Mouse (Mus musculus) midbrain, embryonic 14.5 days (tissue): ENCODE results near the gene Necap1. TPM values are rescaled to one million over a fixed set of nuclear protein-coding genes. Genes with fewer than 3 reads are reported as not detected.

Experiments
- ATAC-seq: fragments of 200-750 bp; cut with Nextera tagmentation; 2 replicates; pipeline ENCODE4 v1.8.0; 2017; ENCODE audit warnings: moderate number of reproducible peaks, moderate library complexity; ENCODE audit not compliant: low FRiP score, low TSS enrichment
- DNase-seq: peaks from one replicate; pipeline ENCODE4 v3.0.0-alpha.2; 2015
- H3K27ac ChIP-seq: fragments of 300-500 bp; sonication (generic); replicated peaks from 2 replicates; pipeline ENCODE4 v1.5.1; 2014; ENCODE audit warnings: mild to moderate bottlenecking, low read depth, low read length, moderate library complexity
- H3K27me3 ChIP-seq: fragments of 300-500 bp; sonication (generic); 2 replicates; pipeline ENCODE4 v1.6.1; 2014; ENCODE audit warnings: low read length, control low read depth, mixed read lengths; ENCODE audit not compliant: control insufficient read depth, insufficient read depth
- H3K36me3 ChIP-seq: fragments of 300-500 bp; sonication (generic); 2 replicates; pipeline ENCODE4 v1.6.1; 2014; ENCODE audit warnings: low read length, control low read depth; ENCODE audit not compliant: control insufficient read depth, insufficient read depth
- H3K4me1 ChIP-seq: fragments of 300-500 bp; sonication (generic); 2 replicates; pipeline ENCODE4 v1.6.1; 2014; ENCODE audit warnings: mild to moderate bottlenecking, antibody characterized with exemption, low read length, control low read depth; ENCODE audit not compliant: control insufficient read depth, insufficient read depth
- H3K4me2 ChIP-seq: fragments of 300-500 bp; sonication (generic); 2 replicates; pipeline ENCODE4 v1.6.1; 2014; ENCODE audit warnings: mild to moderate bottlenecking, low read length, moderate library complexity
- H3K4me3 ChIP-seq: fragments of 300-500 bp; sonication (generic); replicated peaks from 2 replicates; pipeline ENCODE4 v1.5.1; 2014; ENCODE audit warnings: low read depth, low read length
- H3K9ac ChIP-seq: fragments of 300-500 bp; sonication (generic); replicated peaks from 2 replicates; pipeline ENCODE4 v1.6.1; 2014; ENCODE audit warnings: mild to moderate bottlenecking, low read length, moderate library complexity
- H3K9me3 ChIP-seq: fragments of 300-500 bp; sonication (generic); 2 replicates; pipeline ENCODE4 v1.6.1; 2016; ENCODE audit warnings: low read length, control low read depth, mixed read lengths; ENCODE audit not compliant: control insufficient read depth
- WGBS: fragments of 180-500 bp; shearing (Covaris S2); extraction: QIAGEN DNeasy Blood & Tissue Kit; methylation state at CpG from one replicate; pipeline ENCODE4 v1.1.7; 2014; 5-methylcytosine and 5-hydroxymethylcytosine counted together
- microRNA-seq: library from miRNA; unstranded; fragments of <30 nt; microRNA quantifications from one replicate; pipeline ENCODE4, GENCODE M21; 2016
- polyA plus RNA-seq: library from polyadenylated mRNA; unstranded; fragments of >200 nt; fragmentation: Nextera tagmentation; extraction: Ambion mirVana; gene quantifications from 2 replicates; pipeline ENCODE4 v1.2.1, GENCODE M21; 2014

Necap1 gene
- polyA plus RNA-seq, 1 experiment from 2014 or later: 135 TPM

DNA sequence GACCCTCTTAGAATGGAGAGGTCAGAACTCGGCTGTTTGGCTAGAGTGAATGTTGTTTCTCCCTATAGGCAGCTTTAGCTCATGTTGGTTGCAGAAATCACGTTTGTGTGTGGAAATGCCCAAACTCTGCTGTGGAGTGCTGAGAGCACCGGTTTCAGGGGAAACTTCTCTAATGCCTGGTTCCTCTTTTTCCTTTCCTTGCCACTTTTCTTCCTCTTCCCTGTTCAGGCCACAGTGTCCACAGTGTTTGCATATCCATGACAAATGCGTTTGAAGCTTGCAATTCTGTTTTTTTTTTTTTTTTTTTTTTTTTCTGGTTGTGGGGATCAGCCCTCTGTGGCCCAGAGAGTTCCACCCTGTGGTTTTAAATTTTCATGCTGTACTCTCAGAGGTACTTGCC lies 47.2 kb downstream of the Necap1 start, which contains the start of gene Clec4a1:
Clec4a1 (plus strand) TSS at position 398 of the 400 bp plus-strand sequence.
- Histone ChIP-seq H3K27ac (no peak within 1 kb of the TSS), H3K27me3 (no peaks in the 10 kb centered on the region), H3K9ac (no peak within 1 kb of the TSS), H3K4me1 (no peaks in the 10 kb centered on the region), H3K9me3 (0 out of 2 replicates have a peak, but pooled peaks cover 2% of the 10 kb centered on the region), H3K4me2 (no peak within 1 kb of the TSS), H3K4me3 (no peak within 1 kb of the TSS), H3K36me3 (no peaks in the 10 kb centered on the region)
- 71% methylated on average over 4 of the region's 4 CpGs for WGBS
- DNase-seq (no peak), ATAC-seq (no peak)

DNA sequence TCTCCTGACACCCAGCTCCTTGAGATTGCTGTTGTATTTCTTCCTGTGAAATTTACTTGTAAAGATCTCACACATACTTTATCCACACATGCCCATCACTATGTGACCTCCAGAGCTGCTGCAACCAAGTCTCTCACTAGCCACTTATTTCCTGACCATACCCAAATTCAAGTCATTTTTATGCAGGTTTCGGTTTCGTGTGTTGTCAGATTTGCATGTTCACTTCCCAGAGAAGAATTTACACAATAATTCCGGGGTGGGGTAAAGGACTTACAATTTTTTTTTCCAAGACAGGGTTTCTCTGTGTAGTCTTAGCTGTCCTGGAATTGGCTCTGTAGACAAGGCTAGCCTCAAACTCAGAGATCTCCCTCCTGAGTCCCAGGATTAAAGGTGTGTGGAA lies 60.6 kb downstream of the Necap1 start:
- ATAC-seq: no peak
- H3K4me2 ChIP-seq: no peak overlapping the region
- no peak overlapping the region for H3K9ac ChIP-seq
- 89% methylated on average over 3 of the region's 3 CpGs for WGBS
- no peaks in the 10 kb centered on the region for H3K27me3 ChIP-seq
- H3K27ac ChIP-seq: no peak overlapping the region
- H3K9me3 ChIP-seq: no peaks in the 10 kb centered on the region
- H3K4me1 ChIP-seq: no peaks in the 10 kb centered on the region
- DNase-seq: no peak
- no peaks in the 10 kb centered on the region for H3K36me3 ChIP-seq
- H3K4me3 ChIP-seq: no peak overlapping the region

Small RNA genes within 50 kb of the gene (microRNA-seq; reads per million reads assigned to microRNA genes)
- gene Mir7231: not detected

Other genes with a start within 250 kb of the Necap1 start
- not detected in 2 replicates for gene Dppa3, start 248.1 kb upstream of the Necap1 start, polyA plus RNA-seq
- 0.11 TPM in 1 of 2 replicates, not detected in the other for gene Nanog, start 167.0 kb upstream of the Necap1 start, polyA plus RNA-seq
- 21.7 and 28.4 TPM in 2 replicates for gene Slc2a3, start 72.8 kb upstream of the Necap1 start, polyA plus RNA-seq
- gene Foxj2, start 54.6 kb upstream of the Necap1 start, polyA plus RNA-seq: 9.0 and 10.1 TPM in 2 replicates
- gene C3ar1, start 18.3 kb upstream of the Necap1 start, polyA plus RNA-seq: 0.62 and 2.0 TPM in 2 replicates
- 1.9 TPM in 1 of 2 replicates, not detected in the other for gene Clec4a1, start 47.4 kb downstream of the Necap1 start, polyA plus RNA-seq
- 1.5 TPM in 1 of 2 replicates, not detected in the other for gene Clec4a3, start 78.0 kb downstream of the Necap1 start, polyA plus RNA-seq
- gene Clec4a4, start 115.9 kb downstream of the Necap1 start, polyA plus RNA-seq: not detected in 2 replicates
- not detected in 2 replicates for gene Clec4b1, start 175.5 kb downstream of the Necap1 start, polyA plus RNA-seq
- gene Clec4a2, start 232.0 kb downstream of the Necap1 start, polyA plus RNA-seq: 3.7 TPM in 1 of 2 replicates, not detected in the other